Mouse (Mus musculus): Measurements from ENCODE around the gene Shd. TPM values are rescaled to one million over a fixed set of nuclear protein-coding genes. Genes with fewer than 3 reads are reported as not detected.

Shd gene
- total RNA-seq, 2 experiments from 2014 or later = 0.34 TPM; not detected in 1

GRCm38 (mm10) chr17:56006956-56007355 lies 36.7 kb downstream of the Shd start:
- DNase-seq (ENCODE audit: low spot score) = no peak

- no peak for DNase-seq (ENCODE audit: low spot score)
These were observed 37.4 kb downstream of the Shd start for GRCm38 (mm10) chr17:56007444-56008355.

- peak; percentile 94 for DNase-seq (ENCODE audit: low spot score)
These were observed 38.3 kb downstream of the Shd start for GRCm38 (mm10) chr17:56008356-56009087.

DNA sequence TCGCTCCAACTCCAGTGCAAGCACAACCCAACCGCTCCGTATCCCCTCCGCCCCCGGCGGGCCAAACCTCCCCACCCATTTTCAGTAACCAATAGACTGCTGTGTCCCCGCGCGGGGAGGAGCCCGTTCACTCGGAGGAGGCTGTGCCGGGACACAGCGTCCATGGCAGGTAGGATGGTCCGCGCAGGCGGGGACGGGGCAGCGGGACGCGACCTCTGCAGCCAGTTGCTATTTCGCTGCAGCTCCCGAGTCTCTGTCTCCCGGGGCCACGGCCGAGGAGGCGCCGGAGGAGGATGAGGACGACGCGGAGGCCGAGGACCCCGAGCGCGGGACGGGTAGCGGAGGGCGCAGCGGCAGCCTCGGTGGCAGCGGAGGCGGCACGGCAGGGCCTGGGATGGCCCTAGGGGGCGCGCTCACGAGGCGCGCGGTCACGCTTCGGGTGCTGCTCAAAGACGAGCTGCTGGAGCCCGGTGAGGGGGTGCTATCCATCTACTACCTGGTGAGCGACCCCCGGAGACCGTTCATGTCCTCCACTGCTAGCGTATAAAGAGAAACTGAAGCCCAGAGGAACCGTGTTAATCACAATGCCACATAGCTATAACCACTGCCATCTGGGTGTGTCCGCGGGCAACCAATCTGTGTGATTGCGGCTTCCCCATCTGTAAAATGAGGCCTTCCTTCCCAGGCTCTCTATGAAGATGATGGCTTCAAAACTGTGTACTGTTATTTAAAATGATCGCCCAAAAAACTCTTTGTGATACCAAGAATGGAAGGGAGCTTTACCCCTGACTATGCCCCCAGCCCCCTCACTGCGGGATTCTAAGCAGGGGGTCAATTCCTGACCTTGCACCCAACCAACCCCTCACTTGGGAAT lies 39.1 kb downstream of the Shd start:
- peak; percentile 90 for DNase-seq (ENCODE audit: low spot score)

- DNase-seq (ENCODE audit: low spot score) = no peak
These were observed 39.6 kb downstream of the Shd start for GRCm38 (mm10) chr17:56009962-56010240.

GRCm38 (mm10) chr17:56010255-56010654 lies 40.0 kb downstream of the Shd start:
- no peak for DNase-seq (ENCODE audit: low spot score)

- peak; percentile 79 for DNase-seq (ENCODE audit: low spot score)
These were observed 40.4 kb downstream of the Shd start for GRCm38 (mm10) chr17:56010681-56011080.

DNA sequence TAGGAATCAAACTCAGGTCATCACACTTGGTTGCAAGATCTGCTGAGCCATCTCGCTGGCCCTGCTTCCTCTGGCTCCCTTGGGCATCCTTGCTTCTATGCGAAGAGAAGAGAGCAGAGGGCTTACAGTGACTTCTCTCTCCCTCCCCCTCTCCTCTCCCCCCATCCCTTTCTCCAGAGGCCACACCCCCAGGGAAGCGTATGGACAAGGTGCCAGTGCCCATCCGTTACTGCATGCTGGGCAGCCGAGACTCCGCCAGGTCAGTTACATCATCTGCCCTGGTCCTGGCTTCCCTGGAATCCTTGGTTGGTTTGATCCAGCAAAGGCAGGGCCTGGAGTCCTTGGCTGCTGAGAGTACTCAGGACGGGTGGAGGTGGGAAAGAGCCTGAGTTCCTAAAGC lies 41.2 kb downstream of the Shd start:
- no peak for DNase-seq (ENCODE audit: low spot score)

GRCm38 (mm10) chr17:56015293-56015692 lies 45.0 kb downstream of the Shd start:
- DNase-seq (ENCODE audit: low spot score) = peak; percentile 10

DNA sequence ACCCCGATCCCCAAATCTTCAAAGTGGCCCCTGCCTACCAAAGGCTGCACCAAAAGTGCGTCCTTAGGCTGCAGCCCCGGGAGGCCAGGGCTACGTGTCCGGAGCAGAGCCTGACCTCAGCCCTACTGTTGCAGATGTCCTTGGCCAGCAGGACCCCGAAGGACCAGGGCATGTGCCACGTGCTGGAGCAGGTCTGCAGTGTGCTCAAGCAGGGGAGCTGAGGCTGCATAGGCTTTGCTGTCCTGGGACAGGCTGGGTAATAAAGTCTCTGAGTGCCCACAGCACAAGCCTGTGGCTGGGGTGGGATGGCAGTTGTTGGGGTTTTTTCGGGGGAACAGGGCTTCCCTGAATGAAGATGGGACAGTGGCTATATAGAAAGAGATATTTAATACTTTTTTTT lies 46.1 kb downstream of the Shd start:
- DNase-seq (ENCODE audit: low spot score) = no peak

GRCm38 (mm10) chr17:56016793-56017785 lies 46.8 kb downstream of the Shd start:
- DNase-seq (ENCODE audit: low spot score) = no peak

DNA sequence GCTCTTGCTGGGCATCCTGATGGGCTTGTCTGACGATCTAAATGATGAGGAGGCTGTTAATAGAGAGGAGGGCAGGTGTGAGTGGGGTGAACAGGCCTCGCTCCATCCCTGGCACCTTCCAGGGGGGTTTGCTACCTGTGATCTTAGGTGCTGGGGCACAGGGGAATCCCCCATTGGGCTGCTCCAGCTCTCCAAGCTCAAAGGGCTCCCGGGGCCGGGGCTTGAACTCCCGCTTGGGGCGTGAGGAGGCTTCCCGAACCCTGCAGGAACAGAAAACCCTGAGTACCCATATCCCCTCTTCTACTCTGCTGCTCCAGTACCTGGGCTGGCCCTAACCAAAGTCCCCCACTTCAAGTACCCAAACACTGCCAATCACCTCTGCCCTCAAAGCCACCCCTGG lies 47.6 kb downstream of the Shd start:
- DNase-seq (ENCODE audit: low spot score) = no peak

GRCm38 (mm10) chr17:56018347-56019131 lies 48.3 kb downstream of the Shd start:
- DNase-seq (ENCODE audit: low spot score) = no peak

GRCm38 (mm10) chr17:56020400-56021084 lies 50.3 kb downstream of the Shd start:
- no peak for DNase-seq (ENCODE audit: low spot score)

DNA sequence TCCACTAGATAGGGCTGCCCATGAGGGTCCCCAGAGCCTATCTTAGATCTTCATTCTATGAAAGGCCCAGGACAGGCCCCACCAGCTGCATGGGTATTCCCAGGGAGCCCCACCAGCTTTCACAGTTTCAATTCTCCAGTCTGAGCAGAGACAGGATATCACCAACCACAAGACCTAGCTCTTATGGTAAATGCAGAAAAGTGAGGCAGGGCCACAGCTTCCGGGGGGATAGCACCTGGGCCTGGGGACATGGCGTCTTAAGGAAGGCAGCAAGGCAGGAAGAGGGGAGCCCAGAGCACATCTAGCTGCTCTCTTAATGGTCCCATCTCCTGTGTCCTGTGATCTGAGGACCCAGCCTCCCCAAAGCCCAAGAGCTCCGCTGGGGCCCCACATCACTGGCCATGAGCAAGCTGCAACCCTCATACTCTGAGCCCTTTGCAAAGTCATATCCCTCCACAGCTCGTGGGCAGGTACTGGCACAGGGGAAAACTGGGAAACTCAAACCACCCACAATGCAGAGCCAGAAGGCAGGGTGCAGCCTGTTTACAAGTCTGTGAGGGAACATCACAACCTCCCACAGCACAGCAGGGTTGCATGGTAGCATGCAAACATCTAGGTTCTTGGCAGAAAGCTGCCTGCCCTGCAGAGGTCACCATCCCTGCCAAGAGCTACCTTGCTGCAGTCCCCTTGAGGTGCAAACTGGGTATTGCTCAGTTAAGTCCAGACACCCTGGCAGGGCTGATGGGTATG lies 51.1 kb downstream of the Shd start:
- DNase-seq (ENCODE audit: low spot score) = no peak

DNA sequence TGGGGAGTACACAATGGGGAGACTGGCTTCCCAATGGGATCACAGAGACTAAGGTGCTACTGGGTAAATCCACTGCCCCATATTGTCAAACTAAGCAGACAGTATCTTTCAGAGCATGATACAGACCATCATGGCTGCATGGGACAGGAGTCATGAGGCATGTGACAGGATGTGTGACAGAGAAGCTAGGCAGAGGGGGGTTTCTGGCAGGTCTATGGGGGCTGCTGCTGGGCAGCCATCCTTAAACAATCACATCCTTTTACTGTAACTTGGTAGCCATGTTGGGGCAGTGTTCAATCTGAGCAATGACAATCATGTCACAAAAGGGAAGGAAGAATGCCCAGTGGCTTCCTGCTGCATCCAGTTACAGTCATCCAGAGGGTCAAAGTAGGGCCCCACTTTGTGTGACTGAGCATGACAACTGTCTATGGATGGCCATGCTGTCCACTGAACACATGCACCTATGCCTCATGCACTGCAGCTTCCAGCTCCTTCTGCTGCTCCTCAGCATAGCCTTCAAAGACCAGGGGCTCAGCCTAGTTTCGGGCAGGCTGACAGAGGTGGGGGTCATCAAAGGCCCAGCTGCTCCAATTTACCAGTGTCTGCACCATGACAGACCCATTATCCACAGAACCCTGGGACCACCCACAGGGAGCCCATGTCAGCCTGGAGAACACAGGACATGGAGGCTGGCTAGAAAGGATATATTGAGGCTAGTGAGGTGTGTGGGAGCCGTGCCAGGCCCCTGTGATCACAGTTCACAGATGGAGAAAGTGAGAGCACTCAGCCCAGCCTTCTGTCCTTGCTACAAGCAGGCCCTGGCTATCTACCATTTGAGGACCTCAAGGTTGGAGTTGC lies 52.1 kb downstream of the Shd start:
- DNase-seq (ENCODE audit: low spot score) = no peak

DNA sequence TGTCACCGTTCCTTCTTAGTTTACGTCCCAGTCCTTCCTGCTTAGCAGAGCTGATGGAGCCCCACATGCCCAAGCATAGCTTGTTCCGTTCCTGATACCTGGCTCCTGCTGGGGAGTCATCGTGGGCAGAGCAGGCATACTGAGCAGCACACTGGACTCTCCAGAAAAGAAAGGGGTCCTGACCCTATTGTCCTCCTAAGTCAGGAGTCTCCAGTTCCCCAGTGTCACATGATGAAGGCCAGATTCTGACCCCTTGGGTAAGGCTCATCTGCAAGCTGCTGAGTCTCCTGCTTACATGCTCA lies 52.7 kb downstream of the Shd start:
- no peak for DNase-seq (ENCODE audit: low spot score)

DNA sequence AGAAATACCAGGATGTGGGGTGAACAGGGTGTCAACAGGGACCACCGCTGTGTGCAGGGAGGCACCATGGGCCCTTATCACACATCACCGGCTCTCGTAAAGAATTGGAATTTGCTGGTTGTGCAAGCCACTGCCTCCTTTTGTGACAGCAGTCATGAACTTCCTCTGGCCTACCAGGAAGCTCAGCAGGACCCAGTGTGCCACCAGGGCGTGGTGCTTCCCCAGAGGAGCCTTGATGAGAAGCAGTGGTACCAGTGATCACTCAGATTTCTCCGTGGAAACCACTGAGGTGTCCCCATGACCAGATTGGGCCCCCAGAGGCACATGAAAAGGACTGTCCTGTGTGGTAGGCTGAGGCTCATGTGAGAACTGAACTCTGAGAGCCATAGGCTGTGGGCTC lies 53.1 kb downstream of the Shd start:
- DNase-seq (ENCODE audit: low spot score) = no peak

Measured in gastrocnemius, adult 18-20 months (tissue).